Mouse (Mus musculus) forebrain, embryonic 10.5 days (tissue): ENCODE data around the gene Dvl3. TPM values are rescaled to one million over a fixed set of nuclear protein-coding genes. Genes with fewer than 3 reads are reported as not detected.

Experiments used
- DNase-seq: peaks from one replicate; pipeline ENCODE4 v3.0.0-alpha.2; 2017; ENCODE audit warnings: low spot score; ENCODE audit errors: extremely low spot score
- H3K27ac ChIP-seq: fragments of 300-500 bp; sonication (generic); 2 replicates; pipeline ENCODE4 v1.5.1; 2016; ENCODE audit warnings: mild to moderate bottlenecking
- H3K27me3 ChIP-seq: fragments of 300-500 bp; sonication (generic); 2 replicates; pipeline ENCODE4 v1.6.1; 2016; ENCODE audit warnings: mild to moderate bottlenecking; ENCODE audit not compliant: poor library complexity, severe bottlenecking
- H3K36me3 ChIP-seq: fragments of 300-500 bp; sonication (generic); replicated peaks from 2 replicates; pipeline ENCODE4 v1.6.1; 2016; ENCODE audit warnings: mild to moderate bottlenecking, moderate library complexity
- H3K4me1 ChIP-seq: fragments of 300-500 bp; sonication (generic); 2 replicates; pipeline ENCODE4 v1.6.1; 2016
- H3K4me3 ChIP-seq: fragments of 300-500 bp; sonication (generic); 2 replicates; pipeline ENCODE4 v1.5.1; 2016; ENCODE audit warnings: mild to moderate bottlenecking, moderate library complexity
- H3K9me3 ChIP-seq: fragments of 300-500 bp; sonication (generic); 2 replicates; pipeline ENCODE4 v1.6.1; 2016; ENCODE audit warnings: mild to moderate bottlenecking, moderate library complexity
- WGBS: fragments of 180-500 bp; shearing (Covaris S2); methylation state at CpG from one replicate; pipeline ENCODE4 v1.1.7; 2016; 5-methylcytosine and 5-hydroxymethylcytosine counted together
- polyA plus RNA-seq: library from polyadenylated mRNA; unstranded; fragments of >200 nt; fragmentation: Nextera tagmentation; extraction: Ambion mirVana; gene quantifications from 2 replicates; pipeline ENCODE4 v1.2.1, GENCODE M21; 2016

Gene Dvl3
- polyA plus RNA-seq, 1 experiment from 2014 or later, result 30.5 TPM

DNA sequence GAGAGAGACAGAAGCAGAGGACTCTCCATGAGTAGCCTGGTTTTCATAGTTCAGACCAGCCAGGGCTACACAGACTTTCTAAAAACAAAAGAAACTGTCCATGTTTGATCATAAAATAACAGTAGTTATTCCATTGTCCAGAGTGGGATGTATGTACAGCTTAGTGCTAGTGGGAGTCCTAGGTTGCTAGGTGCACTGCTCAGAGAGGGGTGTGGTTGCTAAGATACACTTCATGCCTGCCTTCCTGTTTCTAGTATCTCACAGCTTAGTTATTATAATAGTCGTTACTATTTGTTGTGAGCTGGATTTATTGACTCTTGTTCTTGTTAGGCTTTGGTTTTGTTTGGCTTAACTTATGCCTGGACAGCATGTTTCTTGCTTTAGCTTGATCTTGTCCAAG lies 48.3 kb downstream of the Dvl3 start:
- Histone ChIP-seq H3K36me3 (peaks cover 35% of the 10 kb centered on the region), H3K27ac (no peak overlapping the region), H3K4me1 (no peaks in the 10 kb centered on the region), H3K4me3 (no peak overlapping the region), H3K9me3 (no peaks in the 10 kb centered on the region), H3K27me3 (no peaks in the 10 kb centered on the region)
- DNase-seq, result no peak
- whole genome bisulfite sequencing, result 77% methylated on average over 1 of the region's 1 CpGs

Other genes with a start within 250 kb of the Dvl3 start
- gene Parl, start 214.6 kb upstream of the Dvl3 start, polyA plus RNA-seq, result 143 and 150 TPM in 2 replicates
- gene Cyp2ab1, start 191.6 kb upstream of the Dvl3 start, polyA plus RNA-seq, result not detected in 2 replicates
- gene Abcc5, start 90.6 kb upstream of the Dvl3 start, polyA plus RNA-seq, result 57.1 and 59.8 TPM in 2 replicates
- 158 and 160 TPM in 2 replicates for gene Eif2b5, start 18.2 kb upstream of the Dvl3 start, polyA plus RNA-seq
- gene Ap2m1, start 18.5 kb downstream of the Dvl3 start, polyA plus RNA-seq, result 628 and 638 TPM in 2 replicates
- 58.3 and 62.6 TPM in 2 replicates for gene Abcf3, start 31.6 kb downstream of the Dvl3 start, polyA plus RNA-seq
- 0.84 and 0.97 TPM in 2 replicates for gene Vwa5b2, start 72.5 kb downstream of the Dvl3 start, polyA plus RNA-seq
- 43.3 and 44.1 TPM in 2 replicates for gene Eef1akmt4, start 94.6 kb downstream of the Dvl3 start, polyA plus RNA-seq
- not detected in 2 replicates for gene Gm49333, start 94.6 kb downstream of the Dvl3 start, polyA plus RNA-seq
- 61.9 and 62.6 TPM in 2 replicates for gene Alg3, start 94.8 kb downstream of the Dvl3 start, polyA plus RNA-seq
- 2.4 and 2.5 TPM in 2 replicates for gene Camk2n2, start 104.3 kb downstream of the Dvl3 start, polyA plus RNA-seq
- gene Ece2, start 112.8 kb downstream of the Dvl3 start, polyA plus RNA-seq, result 4.3 and 5.1 TPM in 2 replicates
- gene Psmd2, start 134.7 kb downstream of the Dvl3 start, polyA plus RNA-seq, result 544 and 556 TPM in 2 replicates
- 254 TPM in 2 replicates for gene Eif4g1, start 151.3 kb downstream of the Dvl3 start, polyA plus RNA-seq
- gene Fam131a, start 176.3 kb downstream of the Dvl3 start, polyA plus RNA-seq, result 6.3 and 7.1 TPM in 2 replicates
- gene Polr2h, start 200.7 kb downstream of the Dvl3 start, polyA plus RNA-seq, result 155 and 163 TPM in 2 replicates
- 11.4 and 12.5 TPM in 2 replicates for gene Clcn2, start 200.8 kb downstream of the Dvl3 start, polyA plus RNA-seq
- gene Chrd, start 216.1 kb downstream of the Dvl3 start, polyA plus RNA-seq, result 0.87 and 1.2 TPM in 2 replicates
- 0.31 and 0.46 TPM in 2 replicates for gene Thpo, start 217.5 kb downstream of the Dvl3 start, polyA plus RNA-seq